Mouse (Mus musculus) urinary bladder, adult 2 months (tissue): ENCODE results near the gene Tmprss6. TPM values are rescaled to one million over a fixed set of nuclear protein-coding genes. Genes with fewer than 3 reads are reported as not detected.
A peak's percentile ranks its signal among the peaks of the same experiment; 100 is the strongest.

Experiments used
- DNase-seq: peaks from one replicate; pipeline ENCODE4 v3.0.0; 2022; ENCODE audit warnings: low spot score
- polyA plus RNA-seq: library from polyadenylated mRNA; depleted of rRNA; stranded (reverse); fragments of >200 nt; gene quantifications from 2 replicates; pipeline ENCODE4 v1.2.3, GENCODE M21; 2012

Tmprss6 gene
- polyA plus RNA-seq, 1 experiment = 0.56 TPM

DNA sequence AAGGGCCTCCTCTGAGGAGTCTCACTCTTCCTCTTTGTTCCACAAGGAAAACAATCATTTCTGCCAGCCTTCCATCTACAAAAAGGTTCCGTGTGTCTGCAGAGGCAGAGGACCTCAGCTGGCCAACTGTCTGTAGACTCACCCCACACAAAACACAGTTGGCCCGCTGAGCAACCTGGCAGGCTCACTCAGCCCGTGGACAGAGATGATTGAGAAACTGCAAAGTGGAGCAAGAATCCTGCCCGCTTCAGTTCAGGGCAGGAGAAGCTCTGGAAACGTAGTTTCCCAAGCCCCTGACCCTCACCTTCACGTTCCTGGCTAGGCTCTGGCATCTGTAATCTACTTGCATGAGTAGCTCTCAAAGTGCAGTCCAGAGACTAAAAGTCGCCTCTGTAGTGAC lies 21.3 kb downstream of the Tmprss6 start:
- DNase-seq = no peak

DNA sequence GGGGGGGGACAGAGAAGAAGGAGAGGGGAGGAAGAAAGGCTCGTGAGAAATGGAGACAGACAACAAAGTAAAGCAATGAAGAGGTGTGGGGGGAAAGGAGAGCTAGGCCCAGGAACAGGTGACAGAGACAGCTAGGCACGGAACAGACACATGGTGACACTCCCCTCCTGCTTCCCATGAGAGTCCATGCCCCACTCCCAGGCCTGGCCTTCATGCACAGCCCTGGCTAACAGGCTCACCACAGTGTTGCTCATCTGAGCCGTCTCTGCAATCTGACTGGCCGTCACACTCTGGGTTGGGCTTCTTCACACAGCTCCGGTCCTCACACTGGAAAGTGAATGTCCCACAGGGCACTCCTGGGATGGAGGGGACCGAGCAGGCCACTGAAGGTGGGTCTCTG lies 24.6 kb downstream of the Tmprss6 start:
- no peak for DNase-seq

DNA sequence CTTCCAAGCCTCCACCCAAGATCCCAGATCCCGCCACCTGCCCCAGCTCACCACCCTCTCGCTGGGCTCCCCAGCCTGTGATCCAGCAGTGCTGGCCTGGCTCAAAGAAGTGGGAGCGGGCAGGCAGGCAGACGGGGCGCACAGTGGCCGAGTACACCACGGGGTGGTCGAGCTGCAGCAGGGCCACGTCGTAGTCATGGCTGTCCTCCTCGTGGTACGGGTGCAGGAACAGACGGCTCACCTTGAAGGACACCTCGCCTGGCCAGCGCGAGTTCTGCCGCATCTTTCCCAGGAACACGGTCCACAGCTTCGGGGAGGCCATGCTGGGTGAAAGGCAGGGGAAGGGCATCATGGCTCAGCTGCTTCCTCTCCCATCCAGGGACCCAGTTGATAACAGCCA lies 26.2 kb downstream of the Tmprss6 start:
- DNase-seq = no peak

DNA sequence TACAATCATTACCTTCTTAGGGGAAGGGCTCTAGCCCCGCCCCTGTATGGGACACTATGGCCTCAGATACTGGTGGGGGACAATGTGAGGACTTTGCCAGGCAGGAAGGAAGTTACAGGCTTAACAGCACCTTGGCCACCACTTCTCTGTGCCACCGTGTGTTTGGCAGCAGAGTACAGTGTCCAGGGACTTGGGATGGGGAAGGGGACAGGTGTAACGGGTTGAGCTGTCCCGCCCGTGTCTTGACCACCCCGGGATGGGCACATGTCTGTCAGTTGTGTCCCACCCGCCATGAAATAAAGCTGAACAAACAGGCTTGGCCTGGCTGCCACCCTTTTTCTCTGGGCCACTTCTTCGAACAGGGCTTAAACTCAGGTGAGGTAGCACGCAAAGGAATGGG lies 29.5 kb downstream of the Tmprss6 start:
- no peak for DNase-seq

DNA sequence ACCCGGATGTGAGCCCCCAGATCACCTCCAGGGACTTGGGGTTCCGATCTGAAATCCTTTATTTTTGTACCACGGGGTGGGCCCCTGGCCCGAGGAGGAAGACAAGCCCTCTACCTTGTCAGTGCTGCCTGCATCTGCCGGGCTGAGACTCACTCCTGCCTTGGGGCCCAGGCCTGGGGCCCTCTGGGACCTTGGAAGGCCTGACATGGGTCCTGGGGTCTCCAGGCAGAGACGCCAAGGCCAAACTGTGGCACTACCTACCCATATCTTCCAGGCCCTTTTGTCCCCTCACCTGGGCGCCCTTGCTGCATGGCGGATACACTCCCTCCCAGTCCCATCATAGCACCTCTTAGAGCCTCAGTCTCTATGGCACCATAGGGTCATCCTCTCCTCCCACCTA lies 29.9 kb downstream of the Tmprss6 start:
- DNase-seq = no peak

DNA sequence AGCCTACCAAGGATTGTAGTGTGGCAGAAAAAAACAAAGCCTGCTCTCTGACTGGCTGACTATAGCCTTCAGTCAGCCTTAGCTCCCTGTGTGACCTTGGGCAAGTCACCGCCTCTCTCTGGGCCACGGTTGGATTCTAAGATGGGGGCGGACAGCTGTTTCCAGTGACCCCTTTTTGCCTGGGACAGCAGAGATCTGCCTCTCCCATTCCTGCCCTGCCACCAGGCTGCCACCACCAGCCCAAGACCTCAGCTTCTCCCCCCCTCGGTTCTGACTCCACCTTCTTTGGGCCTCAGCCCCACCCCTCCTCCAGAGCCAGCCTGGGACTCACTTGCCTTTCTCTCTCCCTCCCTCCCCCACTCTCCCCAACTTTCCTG lies 30.4 kb downstream of the Tmprss6 start:
- DNase-seq = no peak

DNA sequence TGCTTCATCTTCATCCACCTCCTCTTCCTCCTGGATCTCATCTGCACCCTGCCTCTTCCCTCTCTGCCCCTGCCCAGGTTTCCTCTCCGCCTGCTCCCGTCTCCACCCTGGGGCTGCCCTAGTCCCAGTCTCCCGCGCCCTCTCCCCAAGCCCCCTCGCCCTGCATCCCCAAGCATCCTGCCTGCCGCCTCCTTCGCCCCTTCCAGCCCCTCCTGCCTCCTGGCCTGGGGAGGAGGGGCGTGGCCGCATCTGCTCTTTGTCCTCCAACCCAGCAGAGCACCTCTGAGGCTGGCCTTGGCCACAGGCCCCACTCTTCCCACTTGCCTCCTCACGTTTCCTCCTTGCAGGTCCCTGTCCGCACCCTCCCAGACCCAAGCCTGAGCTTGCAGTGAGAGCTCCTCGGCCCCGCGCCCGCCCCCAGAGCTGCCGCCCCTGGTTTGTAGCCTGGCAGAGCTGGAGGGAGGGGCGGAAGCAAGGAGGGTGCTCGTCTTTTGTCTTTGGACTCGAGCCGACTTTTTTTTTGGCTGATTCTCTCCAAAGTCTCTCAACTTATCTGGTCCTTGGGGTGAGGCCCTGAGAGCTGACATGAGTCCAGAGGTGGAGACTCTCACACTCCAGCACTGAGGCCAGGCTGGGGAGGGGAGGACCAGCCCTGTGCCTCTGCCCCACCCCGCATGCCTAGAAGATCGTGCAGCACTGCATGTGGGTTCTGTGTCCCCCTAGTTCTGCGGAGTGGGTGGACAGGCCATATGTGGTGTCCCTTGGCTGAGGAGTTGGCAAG lies 31.0 kb downstream of the Tmprss6 start:
- no peak for DNase-seq

DNA sequence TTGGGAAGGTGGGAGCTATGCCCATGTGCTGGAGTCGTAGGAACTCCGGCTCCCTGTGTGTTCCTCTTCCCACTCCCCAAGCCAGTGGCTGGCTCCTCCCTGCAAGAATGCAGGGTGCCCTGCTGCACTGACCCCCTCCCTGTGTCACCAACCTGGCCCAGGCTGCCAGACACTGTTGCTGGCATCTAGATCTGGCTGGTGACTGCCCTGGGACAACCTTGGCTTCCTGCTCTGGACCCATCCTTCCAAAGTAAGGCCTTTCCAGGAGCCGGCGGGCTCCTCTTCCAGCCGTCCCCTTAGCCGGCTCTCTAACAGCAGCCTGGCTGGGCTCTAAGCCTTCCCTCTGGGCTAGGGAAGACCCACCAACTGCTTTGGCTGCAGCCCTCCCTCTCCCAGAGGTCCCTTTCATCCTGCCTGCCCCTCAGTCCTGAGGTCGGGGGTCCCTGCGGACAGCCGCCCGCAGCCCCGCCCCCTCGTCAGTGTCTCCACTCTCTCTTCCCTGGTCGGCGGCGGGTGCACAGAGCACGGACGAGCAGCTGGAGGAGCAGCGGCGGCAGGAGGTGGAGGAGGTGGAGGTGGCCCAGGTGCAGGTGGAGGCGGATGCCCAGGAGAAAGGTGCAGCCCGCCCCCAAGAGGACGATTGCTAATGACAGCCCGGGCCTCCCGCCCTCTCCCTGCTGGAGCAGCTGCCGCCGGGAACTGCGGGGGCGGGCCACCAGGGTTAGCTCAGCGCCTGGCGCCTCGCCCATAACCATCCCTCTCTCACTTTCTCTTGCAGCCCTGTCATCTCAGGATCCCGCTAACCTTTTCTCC lies 31.8 kb downstream of the Tmprss6 start:
- DNase-seq = peak; percentile 63

DNA sequence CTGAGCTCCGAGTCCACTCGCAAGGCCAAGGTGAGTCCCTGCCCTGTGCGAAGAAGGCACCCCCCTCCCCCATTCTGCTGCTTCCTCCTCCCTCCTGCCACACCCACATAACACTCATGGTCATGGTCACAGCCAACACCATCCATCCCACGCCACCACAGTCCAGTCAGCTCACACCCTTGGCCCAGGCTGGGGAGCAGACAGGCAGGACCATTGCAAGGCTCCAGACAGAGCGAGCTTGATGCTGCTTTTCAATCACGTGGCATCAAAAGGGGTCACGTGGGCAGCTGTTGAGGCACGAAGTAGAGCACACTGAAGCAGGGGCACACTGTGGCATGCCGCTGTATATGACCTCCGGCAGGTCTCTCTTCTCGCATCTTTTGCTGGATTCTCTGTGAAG lies 32.8 kb downstream of the Tmprss6 start:
- DNase-seq = no peak

DNA sequence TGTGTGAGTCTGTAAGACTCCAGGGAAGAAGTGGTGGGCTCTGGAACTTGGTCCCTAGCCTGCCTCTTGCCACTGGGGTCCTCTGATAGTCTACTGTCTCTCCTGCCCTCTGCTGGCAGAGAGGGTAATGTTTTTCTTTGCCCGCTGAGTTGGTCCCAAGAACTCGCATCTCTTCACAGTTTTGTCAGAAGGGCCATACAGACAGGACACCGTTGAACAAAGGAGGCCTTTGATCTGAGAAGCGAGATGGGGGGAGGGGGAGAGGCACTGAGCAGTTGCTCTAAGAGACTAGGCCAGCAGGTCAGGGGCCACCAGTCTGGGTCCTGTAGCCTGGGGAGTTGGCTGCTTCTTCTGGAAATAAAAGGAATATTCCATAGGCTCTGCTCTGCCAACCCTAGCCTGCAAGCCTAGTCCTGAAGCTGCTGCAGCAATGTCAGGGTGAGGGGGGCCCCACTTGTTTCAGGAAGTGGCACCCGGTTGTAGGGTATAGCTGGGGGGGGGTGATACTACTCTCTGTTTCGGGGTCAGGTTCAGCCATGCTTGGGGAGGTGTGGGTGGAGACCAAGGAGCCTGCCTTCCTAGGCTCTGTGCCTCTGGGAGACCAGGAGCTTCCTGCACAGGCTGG lies 33.4 kb downstream of the Tmprss6 start:
- DNase-seq = no peak

DNA sequence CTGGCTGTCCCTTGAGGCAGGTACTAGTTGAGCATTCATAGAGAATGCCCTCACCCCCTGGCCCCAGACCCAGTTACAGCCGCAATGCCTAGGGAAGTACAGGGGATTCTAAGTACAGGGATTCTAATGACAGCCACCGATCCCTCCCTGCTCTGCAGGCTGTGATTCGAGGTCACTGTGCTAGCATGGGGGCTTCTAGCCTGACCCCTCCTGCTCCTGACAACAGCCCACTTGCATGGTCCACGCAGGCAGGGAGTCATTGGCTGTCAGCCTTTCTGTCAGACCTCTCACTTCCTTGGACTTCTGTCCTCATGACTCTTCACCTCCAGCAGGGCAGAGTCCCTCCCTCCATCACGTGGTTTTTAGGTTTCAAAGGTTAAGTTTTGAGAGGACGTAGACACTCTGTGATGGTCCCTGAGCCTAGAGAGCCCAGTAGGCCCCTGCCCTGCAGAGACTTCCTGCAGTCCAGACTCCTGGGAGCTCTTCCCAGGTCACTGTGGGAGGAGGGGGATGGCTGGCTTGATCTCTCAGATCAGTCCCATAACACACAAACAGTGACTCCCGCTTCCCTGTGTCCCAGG lies 36.8 kb downstream of the Tmprss6 start:
- DNase-seq = no peak

DNA sequence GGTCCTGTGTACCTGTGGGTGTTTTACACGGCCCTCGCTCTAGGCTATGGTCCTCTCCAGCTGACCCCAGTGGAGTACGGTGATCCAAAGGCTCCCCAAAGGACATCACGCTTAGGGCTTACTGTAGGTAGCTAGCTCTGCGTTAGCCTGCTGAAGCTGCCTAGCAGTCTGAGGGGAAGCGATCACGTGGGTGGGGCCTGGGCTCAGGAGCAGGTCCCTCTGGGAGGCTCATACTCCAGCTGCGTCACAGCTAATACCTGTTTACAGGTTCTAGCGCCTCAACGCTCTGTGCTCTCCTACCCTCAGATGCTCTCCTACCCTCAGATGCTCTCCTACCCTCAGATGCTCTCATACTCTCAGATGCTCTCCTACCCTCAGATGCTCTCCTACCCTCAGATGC lies 37.6 kb downstream of the Tmprss6 start:
- no peak for DNase-seq

DNA sequence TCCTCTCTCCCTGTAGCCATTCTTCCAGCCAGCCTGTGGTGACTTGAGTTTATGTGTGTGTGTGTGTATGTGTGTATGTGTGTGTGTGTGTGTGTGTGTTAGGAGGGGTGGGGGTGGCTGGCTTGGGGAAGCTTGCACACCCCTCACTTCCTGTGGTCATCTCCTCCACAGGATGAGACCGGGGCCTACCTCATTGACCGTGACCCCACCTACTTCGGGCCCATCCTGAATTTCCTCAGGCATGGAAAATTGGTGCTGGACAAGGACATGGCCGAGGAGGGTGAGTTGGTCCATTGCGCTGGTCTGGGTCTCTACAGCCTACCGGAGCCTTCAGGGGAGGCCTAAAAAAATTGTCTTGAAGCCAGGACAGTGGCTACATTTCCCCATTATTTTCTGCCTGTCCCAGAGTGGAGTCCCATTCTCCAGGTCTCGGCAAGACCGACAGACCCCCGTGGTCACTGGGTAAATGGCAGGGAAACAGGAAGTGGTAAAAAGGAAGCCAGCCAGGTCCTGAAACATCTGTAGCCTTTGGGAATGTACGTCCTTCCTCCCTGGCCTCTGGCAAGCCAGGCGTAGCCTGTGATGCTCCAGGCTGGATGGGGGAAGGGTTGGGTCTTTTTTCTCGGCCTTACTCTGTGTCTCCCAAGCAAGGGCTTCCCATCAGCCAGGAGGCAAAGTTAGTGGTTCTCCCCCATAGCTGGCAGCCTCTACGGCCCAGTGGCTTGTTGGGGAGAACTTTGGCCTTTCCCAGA lies 38.4 kb downstream of the Tmprss6 start:
- no peak for DNase-seq

DNA sequence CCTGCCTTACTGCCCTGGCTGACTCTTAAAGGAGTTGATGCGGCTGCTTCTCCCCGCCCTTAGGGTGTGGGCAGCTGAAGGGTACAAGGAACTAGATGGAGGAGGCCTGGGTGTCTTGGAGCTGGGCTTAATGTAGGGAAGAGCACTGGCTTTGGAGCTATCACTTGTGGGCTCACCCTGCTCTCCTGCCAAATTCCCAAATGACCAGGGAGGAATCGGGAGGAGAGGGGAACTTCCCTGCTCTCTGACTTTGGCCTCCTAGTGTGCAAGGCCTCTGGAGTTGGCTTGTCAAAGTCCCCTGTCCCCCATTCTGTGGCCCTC lies 39.3 kb downstream of the Tmprss6 start:
- no peak for DNase-seq

DNA sequence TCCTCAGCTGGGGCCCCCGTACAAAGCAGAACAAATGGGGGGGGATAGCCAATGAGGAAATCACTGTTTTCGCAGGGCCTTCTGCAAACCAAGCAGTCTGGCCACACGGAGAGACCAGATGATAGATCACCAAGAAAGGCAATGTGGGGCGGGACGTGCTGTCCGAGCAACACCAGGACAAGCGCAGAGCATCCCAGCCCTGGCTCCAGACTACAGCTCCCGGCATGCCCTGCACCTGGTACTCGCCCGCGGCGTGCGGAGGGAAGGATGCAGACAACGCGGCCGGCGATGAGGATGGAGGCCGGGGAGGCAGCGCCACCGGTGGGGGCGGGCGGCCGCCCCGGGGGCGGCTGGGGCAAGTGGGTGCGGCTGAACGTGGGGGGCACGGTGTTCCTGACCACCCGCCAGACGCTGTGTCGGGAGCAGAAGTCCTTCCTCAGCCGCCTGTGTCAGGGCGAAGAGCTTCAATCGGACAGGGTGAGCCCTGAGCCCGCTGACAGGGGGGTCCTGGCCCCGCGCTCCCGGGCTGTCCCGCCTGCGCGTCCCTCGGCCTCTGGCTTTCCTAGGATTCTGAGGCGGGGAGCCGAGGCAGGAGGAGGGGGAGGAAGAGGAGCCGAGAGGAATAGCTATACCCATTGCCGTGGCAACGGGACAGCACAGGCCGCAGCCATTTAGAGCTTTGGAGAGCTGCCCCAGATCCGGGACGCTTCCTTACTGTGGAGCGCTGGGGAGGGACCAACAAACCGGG lies 39.9 kb downstream of the Tmprss6 start, which contains the start of gene Kctd17:
Kctd17 (plus strand) TSS at position 174 of the 748 bp plus-strand sequence.
- DNase-seq = peak; percentile 57

DNA sequence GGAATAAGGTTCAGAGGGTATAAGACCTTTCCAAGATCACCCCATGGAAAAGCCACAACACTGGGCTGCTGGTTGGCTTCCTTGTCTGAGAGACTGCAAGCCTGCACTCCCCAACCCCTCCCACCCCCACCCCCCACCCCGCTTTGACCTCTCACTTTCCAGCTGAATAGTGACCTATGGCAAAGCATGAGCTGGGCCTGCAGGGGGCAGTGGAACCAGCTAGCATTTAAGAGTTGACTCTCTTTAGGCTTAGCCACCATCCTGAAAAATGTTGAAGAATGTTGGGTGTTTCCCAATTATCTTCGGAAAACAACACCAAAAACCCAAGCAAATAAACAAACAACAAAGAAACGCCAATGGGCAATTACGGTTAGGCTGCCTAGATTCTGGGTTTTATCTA lies 43.2 kb downstream of the Tmprss6 start:
- DNase-seq = no peak

DNA sequence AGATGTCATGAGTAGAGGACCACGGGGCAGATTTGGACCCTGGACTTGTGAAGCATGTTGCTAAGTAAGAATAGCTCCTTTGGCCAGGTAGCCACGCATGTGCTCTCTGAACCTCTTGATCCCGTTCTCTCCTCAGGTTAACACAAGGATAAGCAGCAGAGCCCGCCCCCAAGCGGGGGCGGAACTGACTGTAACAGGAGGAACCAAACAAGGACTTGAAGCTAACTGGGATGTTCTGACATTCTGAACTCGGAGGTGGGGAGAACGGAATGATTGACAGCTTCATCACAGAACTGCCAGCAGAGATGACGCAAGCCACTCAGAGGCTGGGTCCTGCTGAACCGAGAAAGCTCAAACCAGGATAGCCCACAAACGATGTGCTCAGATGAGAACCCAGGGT lies 43.9 kb downstream of the Tmprss6 start:
- DNase-seq = no peak

DNA sequence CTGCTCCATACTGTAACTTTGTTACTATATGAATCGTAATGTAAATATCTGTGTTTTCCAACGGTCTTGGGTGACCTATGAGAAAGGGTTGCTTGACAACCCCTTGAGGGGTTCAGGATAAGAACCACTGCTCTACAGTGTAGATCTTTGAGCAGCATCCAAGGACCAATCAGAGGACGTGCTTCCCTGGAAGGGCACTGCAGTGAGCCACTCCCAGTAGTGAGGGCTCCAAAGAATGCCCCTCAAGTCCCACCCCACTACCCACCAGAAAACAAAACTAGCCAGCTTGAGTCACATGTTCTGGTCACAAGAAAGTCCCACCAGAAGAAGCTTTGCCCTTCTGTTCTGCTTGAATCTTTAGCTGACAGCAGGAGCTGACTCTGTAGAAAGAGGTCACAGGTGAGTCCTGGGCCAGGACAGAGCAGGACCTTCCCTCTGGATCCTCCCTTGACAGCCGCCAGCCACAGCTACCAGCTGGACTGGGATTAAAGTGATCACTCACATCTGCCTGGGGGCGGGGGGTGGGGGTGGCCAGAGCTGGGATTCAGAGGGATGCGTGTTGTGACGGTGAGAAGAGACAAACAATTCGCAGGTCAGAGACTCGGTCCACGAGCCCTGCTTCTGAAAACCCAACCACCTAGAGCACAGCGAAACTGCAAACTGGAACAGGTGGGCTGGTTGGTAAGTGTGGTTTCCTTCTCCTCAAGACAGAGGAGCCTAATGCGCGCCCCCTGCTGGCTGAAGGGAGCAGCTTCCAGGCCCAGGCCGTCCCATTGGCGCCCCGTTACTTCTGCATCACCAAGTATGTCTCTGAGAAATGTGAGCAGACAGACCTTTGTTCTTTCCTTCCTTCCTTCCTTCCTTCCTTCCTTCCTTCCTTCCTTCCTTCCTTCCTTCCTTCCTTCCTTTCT lies 46.1 kb downstream of the Tmprss6 start:
- peak; percentile 74 for DNase-seq

DNA sequence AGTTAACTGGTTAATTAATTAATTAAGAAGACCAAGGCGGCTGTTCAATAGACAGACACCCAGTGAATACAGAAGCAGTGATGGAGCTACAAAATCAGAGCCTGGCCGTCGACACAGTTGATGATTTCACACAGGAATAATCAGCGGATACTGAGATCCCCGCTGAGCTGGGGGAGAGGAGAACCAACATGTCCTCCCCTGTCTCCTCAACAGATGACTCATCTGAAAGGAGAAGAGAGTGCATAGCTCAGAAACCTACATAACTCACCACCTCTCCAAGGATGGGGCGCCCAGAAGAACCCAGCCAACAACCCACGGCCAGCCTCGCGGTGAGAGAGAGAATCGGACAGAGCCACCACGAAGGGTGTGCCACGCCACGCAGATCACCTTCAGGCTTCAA lies 48.0 kb downstream of the Tmprss6 start:
- no peak for DNase-seq

DNA sequence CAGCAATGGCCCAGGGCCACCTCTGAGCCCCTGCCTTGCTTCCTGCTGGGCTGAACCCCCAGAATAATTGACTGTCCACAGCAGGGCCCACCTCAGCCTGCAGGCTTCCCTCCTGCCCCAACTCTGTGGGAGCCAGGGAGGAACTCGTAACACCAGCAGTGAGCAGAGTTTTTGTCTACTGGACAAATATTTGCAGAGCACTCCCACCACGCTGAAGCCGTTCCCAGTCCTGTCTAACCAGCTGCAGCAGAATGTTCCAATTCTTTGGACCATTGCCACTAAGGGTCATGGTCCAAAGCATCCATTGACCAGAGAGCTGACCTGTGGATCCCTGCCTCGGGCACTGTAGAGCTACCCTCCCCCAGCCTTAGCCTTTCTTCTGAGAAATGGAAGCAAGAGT lies 51.5 kb downstream of the Tmprss6 start:
- DNase-seq = no peak
